Mouse (Mus musculus): ENCODE measurements around the gene Dnase1l3. TPM values are rescaled to one million over a fixed set of nuclear protein-coding genes. Genes with fewer than 3 reads are reported as not detected.
"Not testable (repeated sequence)": the region's sequence is repeated elsewhere in the genome, so short reads cannot be mapped to it uniquely, and the experiment has no call there.

Dnase1l3 gene
- polyA plus RNA-seq, 1 experiment from 2014 or later, result 3.7 TPM

GRCm38 (mm10) chr14:8011297-8011696, 16.9 kb upstream of the Dnase1l3 start:
- no peak for DNase-seq (ENCODE audit: low spot score)
- WGBS, result 74% methylated on average over 2 of the region's 2 CpGs

DNA sequence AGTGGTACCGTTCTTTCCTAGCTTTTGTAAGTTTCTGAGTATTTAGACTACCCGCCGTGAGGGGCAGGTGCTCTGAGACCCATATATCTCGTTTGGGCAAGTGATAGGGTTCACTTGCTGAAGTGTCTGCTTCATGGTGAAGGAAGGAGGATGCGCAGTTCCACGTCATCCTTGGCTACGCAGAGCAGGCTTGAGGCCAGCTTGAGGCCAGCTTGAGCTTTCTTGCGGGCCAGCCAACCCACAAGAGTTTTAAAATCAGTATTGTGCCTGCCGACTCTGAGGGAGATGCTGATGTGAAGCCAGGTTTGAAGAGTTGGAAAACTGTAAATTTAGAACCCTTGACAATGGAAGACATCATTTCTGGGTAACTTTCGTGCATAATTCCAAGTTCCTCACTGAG, 13.6 kb upstream of the Dnase1l3 start:
- DNase-seq (ENCODE audit: low spot score) (no peak), ATAC-seq (ENCODE audit: low FRiP score, low TSS enrichment) (no peak)
- H3K27ac ChIP-seq (replicated peaks), result no peak overlapping the region
- TF ChIP-seq EP300 (optimal IDR thresholded peaks at IDR 0.05) (no peak), CTCF (IDR thresholded peaks at IDR 0.05; ENCODE audit: low read depth) (no peak)
- no peaks in the 10 kb centered on the region for H3K27me3 ChIP-seq (ENCODE audit: control insufficient read depth, insufficient read depth, low read length)
- no peak overlapping the region for H3K4me3 ChIP-seq (ENCODE audit: low read depth, low read length)
- H3K4me1 ChIP-seq (replicated peaks; ENCODE audit: control insufficient read depth, insufficient read depth), result no peaks in the 10 kb centered on the region
- H3K36me3 ChIP-seq (ENCODE audit: control insufficient read depth, insufficient read depth, low read length), result no peaks in the 10 kb centered on the region
- H3K9me3 ChIP-seq (ENCODE audit: control insufficient read depth, low read length), result no peaks in the 10 kb centered on the region
- H3K9ac ChIP-seq (ENCODE audit: low read length), result no peak overlapping the region
- no peak overlapping the region for H3K4me2 ChIP-seq (replicated peaks; ENCODE audit: low read depth)
- WGBS, result 85% methylated on average over 10 of the region's 10 CpGs

More at GRCm38 (mm10) chr14:8011297-8011696, 16.9 kb upstream of the Dnase1l3 start:
- TF ChIP-seq CTCF (IDR thresholded peaks at IDR 0.05; ENCODE audit: low read depth) (no peak), EP300 (optimal IDR thresholded peaks at IDR 0.05) (no peak)
- Histone ChIP-seq H3K4me3 (ENCODE audit: low read depth, low read length) (no peak overlapping the region), H3K4me2 (replicated peaks; ENCODE audit: low read depth) (no peak overlapping the region), H3K4me1 (replicated peaks; ENCODE audit: control insufficient read depth, insufficient read depth) (0 out of 2 replicates have a peak, but pooled peaks cover 2% of the 10 kb centered on the region), H3K36me3 (ENCODE audit: control insufficient read depth, insufficient read depth, low read length) (no peaks in the 10 kb centered on the region), H3K9me3 (ENCODE audit: control insufficient read depth, low read length) (no peaks in the 10 kb centered on the region), H3K27ac (replicated peaks) (no peak overlapping the region), H3K27me3 (ENCODE audit: control insufficient read depth, insufficient read depth, low read length) (no peaks in the 10 kb centered on the region), H3K9ac (ENCODE audit: low read length) (no peak overlapping the region)
- ATAC-seq (ENCODE audit: low FRiP score, low TSS enrichment), result no peak

GRCm38 (mm10) chr14:8007486-8007885, 13.1 kb upstream of the Dnase1l3 start:
- H3K4me3 ChIP-seq (ENCODE audit: low read depth, low read length), result no peak overlapping the region
- no peak for DNase-seq (ENCODE audit: low spot score)
- no peaks in the 10 kb centered on the region for H3K9me3 ChIP-seq (ENCODE audit: control insufficient read depth, low read length)
- no peaks in the 10 kb centered on the region for H3K4me1 ChIP-seq (replicated peaks; ENCODE audit: control insufficient read depth, insufficient read depth)
- no peak overlapping the region for H3K9ac ChIP-seq (ENCODE audit: low read length)
- H3K27me3 ChIP-seq (ENCODE audit: control insufficient read depth, insufficient read depth, low read length), result no peaks in the 10 kb centered on the region
- WGBS, result 63% methylated on average over 2 of the region's 2 CpGs
- H3K36me3 ChIP-seq (ENCODE audit: control insufficient read depth, insufficient read depth, low read length), result no peaks in the 10 kb centered on the region
- no peak overlapping the region for H3K4me2 ChIP-seq (replicated peaks; ENCODE audit: low read depth)
- H3K27ac ChIP-seq (replicated peaks), result no peak overlapping the region
- TF ChIP-seq CTCF (IDR thresholded peaks at IDR 0.05; ENCODE audit: low read depth) (no peak), EP300 (optimal IDR thresholded peaks at IDR 0.05) (no peak)
- ATAC-seq (ENCODE audit: low FRiP score, low TSS enrichment), result no peak

- Histone ChIP-seq H3K9me3 (ENCODE audit: control insufficient read depth, low read length) (no peaks in the 10 kb centered on the region), H3K36me3 (ENCODE audit: control insufficient read depth, insufficient read depth, low read length) (no peaks in the 10 kb centered on the region), H3K27me3 (ENCODE audit: control insufficient read depth, insufficient read depth, low read length) (no peaks in the 10 kb centered on the region), H3K9ac (ENCODE audit: low read length) (no peak overlapping the region), H3K4me3 (ENCODE audit: low read depth, low read length) (no peak overlapping the region), H3K4me2 (replicated peaks; ENCODE audit: low read depth) (no peak overlapping the region), H3K27ac (replicated peaks) (no peak overlapping the region), H3K4me1 (replicated peaks; ENCODE audit: control insufficient read depth, insufficient read depth) (no peaks in the 10 kb centered on the region)
- TF ChIP-seq EP300 (optimal IDR thresholded peaks at IDR 0.05), result no peak
- TF ChIP-seq CTCF (IDR thresholded peaks at IDR 0.05; ENCODE audit: low read depth), result no peak
- DNase-seq (ENCODE audit: low spot score) (no peak), ATAC-seq (ENCODE audit: low FRiP score, low TSS enrichment) (no peak)
Observed at GRCm38 (mm10) chr14:8007084-8007483, 12.7 kb upstream of the Dnase1l3 start.

- H3K9me3 ChIP-seq (ENCODE audit: control insufficient read depth, low read length); DNase-seq (ENCODE audit: low spot score); H3K27me3 ChIP-seq (ENCODE audit: control insufficient read depth, insufficient read depth, low read length); ATAC-seq (ENCODE audit: low FRiP score, low TSS enrichment); H3K4me3 ChIP-seq (ENCODE audit: low read depth, low read length); H3K4me2 ChIP-seq (replicated peaks; ENCODE audit: low read depth); H3K4me1 ChIP-seq (replicated peaks; ENCODE audit: control insufficient read depth, insufficient read depth); H3K36me3 ChIP-seq (ENCODE audit: control insufficient read depth, insufficient read depth, low read length); H3K9ac ChIP-seq (ENCODE audit: low read length); H3K27ac ChIP-seq (replicated peaks): not testable (repeated sequence)
- 64% methylated on average over 3 of the region's 3 CpGs for WGBS
Observed at GRCm38 (mm10) chr14:8006061-8006460, 11.7 kb upstream of the Dnase1l3 start.

GRCm38 (mm10) chr14:8003727-8004670, 9.6 kb upstream of the Dnase1l3 start:
- Histone ChIP-seq H3K27ac (replicated peaks) (no peak overlapping the region; the same call in 1 of the 2 replicates), H3K9ac (ENCODE audit: low read length) (no peak overlapping the region), H3K9me3 (ENCODE audit: control insufficient read depth, low read length) (no peaks in the 10 kb centered on the region), H3K4me3 (ENCODE audit: low read depth, low read length) (peak overlapping the region; percentile 64), H3K36me3 (ENCODE audit: control insufficient read depth, insufficient read depth, low read length) (no peaks in the 10 kb centered on the region), H3K4me2 (replicated peaks; ENCODE audit: low read depth) (peak overlapping the region; percentile 94), H3K27me3 (ENCODE audit: control insufficient read depth, insufficient read depth, low read length) (no peaks in the 10 kb centered on the region), H3K4me1 (replicated peaks; ENCODE audit: control insufficient read depth, insufficient read depth) (no peaks in the 10 kb centered on the region)
- ATAC-seq (ENCODE audit: low FRiP score, low TSS enrichment) (no peak), DNase-seq (ENCODE audit: low spot score) (no peak)
- 28% methylated on average over 18 of the region's 18 CpGs for WGBS
- TF ChIP-seq CTCF (IDR thresholded peaks at IDR 0.05; ENCODE audit: low read depth) (no peak), EP300 (optimal IDR thresholded peaks at IDR 0.05) (no peak)

Data from stomach, postnatal 0 days (tissue).